Mouse (Mus musculus): Measurements from ENCODE around the gene Bub1. TPM values are rescaled to one million over a fixed set of nuclear protein-coding genes. Genes with fewer than 3 reads are reported as not detected.

The Bub1 gene
- 0.49 TPM for polyA plus RNA-seq (2014; fragmentation: Illumina TruSeq; extraction: RNeasy Lipid Tissue Mini Kit (QIAGEN cat#74804); ENCODE audit: low read depth, low replicate concordance)

DNA sequence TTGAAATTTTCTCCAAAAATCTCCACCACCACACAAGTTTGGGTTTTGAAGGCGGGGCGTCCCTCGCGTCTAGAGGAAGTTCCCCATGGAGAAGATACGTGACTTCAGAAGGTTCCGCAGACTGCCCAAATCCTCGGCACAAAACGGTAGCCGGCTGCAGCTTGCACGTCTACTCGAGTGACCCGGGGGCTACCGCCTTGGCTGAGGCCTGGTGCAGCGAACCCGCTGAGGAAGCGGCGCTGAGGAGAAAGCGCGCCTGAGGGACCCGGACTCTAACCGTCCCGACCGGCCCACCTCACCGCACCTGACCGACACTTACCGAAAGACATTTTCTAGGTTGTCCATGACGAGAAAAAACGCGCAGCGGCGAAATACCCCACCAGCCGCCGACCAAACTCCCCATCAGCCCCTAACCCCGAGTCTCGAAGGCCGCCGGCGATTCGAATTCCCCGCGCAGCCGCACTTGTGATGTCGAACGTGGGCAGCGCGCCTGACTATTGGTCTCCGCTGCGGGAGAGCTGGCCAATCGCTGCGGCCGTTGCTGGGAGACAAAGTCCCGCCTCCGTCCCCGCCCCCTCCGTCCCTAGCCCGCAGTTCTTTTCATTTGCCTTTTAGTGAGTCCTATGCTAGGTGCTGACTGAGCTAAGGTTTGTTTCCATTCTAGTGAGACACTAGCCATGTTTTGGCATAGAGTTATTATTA, at the start of gene Bub1:
Gene Bub1 (minus strand): TSS at position 465 of the 702 bp plus-strand sequence.

DNA sequence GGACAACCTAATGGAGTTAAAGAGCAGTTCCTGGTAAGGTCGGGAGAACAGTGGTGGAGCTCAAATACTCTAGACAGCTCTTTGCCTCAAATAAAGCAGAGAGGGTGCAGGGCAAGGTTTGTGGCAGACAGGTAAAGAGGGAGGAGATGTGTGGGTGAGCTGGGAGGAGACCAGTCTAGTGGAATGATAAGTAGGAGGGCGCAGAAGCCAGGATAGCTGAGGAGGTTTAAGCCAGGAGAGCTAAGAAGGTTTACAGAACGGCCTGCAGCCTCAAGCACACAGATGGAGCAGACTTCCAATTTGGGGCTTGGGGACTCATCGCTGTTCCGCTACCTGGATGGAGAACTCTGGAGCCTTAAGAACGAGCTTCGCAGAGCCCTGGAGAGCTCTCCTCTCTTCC, 6.9 kb upstream of the Bub1 start, which contains the start of gene Acoxl:
Gene Acoxl (plus strand): TSS at position 301 of the 400 bp plus-strand sequence.

DNA sequence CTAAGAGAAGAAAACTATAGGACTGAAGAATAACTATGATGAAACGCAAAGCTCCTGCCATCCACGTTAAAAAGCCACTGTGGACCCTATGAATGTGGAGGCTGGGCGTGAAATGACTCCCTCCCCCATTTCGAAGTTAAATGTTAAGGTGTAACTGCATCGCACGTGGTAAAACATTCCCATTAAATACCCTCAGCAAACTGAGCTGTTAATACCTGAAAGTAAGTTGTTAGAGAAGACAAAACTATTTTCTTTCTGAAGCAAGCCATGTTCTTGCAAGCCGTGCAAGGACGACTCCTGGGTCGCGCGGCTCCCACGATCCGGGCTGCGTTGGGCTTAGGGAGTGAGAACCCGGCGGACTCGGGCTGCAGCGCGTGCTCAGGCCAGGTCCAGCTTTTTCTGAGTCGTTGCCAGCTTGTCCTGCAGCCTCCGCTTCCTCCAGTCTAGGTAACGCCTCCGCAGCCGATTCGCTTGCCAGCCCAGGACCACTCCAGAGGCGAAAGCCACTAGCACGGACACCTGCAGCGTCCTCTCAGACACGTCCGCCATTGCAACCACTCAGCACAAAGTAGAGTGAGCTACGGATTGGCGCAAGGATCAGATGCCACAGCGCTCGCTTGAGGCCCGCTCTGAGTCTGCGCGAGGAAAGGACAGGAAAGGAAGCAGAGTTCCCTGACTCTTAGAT, 39.6 kb downstream of the Bub1 start, which contains the start of gene Mtln:
Gene Mtln (minus strand): TSS at position 570 of the 685 bp plus-strand sequence.

DNA sequence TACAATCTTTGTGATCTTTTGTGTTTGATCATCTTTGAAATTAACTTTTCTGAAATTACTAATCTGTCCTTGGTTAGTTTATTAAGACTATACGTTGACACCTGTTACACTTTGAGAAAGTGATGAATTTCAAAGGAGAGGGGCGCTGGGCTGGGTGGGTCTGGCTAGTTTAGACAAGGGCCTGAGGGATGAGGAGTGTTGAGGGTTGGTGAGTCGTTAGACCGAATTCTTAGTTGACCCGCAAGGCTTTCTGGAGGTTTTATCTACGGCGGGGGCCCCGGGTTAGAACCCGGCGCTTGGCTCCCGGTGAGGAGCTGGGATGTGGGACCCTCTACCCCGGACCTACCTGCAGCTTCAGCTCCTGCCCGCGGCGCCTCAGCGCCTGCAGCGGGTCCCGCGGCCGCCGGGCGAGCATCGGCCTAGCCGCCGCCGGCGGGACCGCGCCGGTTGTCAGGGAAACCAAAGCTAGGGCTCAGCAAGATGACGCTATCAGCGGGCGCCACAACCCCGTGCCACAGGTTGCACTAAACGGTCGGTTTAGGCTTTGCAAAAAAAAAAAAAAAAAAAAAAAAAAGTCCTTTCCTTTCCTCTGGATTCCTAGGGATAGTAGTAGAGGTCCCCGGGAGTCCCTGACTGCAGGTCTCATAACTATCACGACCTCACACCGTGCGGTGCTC, 43.1 kb downstream of the Bub1 start, which contains the start of gene Nphp1:
Gene Nphp1 (minus strand): TSS at position 458 of the 677 bp plus-strand sequence.

Other genes with a start within 250 kb of the Bub1 start
- 5.3 TPM for gene Zfp661, start 244.8 kb downstream of the Bub1 start, polyA plus RNA-seq (2014; fragmentation: Illumina TruSeq; extraction: RNeasy Lipid Tissue Mini Kit (QIAGEN cat#74804); ENCODE audit: low read depth, low replicate concordance)
- 19.1 TPM for gene Mrps5, start 244.6 kb downstream of the Bub1 start, polyA plus RNA-seq (2014; fragmentation: Illumina TruSeq; extraction: RNeasy Lipid Tissue Mini Kit (QIAGEN cat#74804); ENCODE audit: low read depth, low replicate concordance)
- 482 TPM for gene Mal, start 175.2 kb downstream of the Bub1 start, polyA plus RNA-seq (2014; fragmentation: Illumina TruSeq; extraction: RNeasy Lipid Tissue Mini Kit (QIAGEN cat#74804); ENCODE audit: low read depth, low replicate concordance)
- 0.28 TPM for gene Mall, start 101.9 kb downstream of the Bub1 start, polyA plus RNA-seq (2014; fragmentation: Illumina TruSeq; extraction: RNeasy Lipid Tissue Mini Kit (QIAGEN cat#74804); ENCODE audit: low read depth, low replicate concordance)
- gene Nphp1, start 43.0 kb downstream of the Bub1 start, polyA plus RNA-seq (2014; fragmentation: Illumina TruSeq; extraction: RNeasy Lipid Tissue Mini Kit (QIAGEN cat#74804); ENCODE audit: low read depth, low replicate concordance), result 19.4 TPM
- 57.3 TPM for gene Mtln, start 39.4 kb downstream of the Bub1 start, polyA plus RNA-seq (2014; fragmentation: Illumina TruSeq; extraction: RNeasy Lipid Tissue Mini Kit (QIAGEN cat#74804); ENCODE audit: low read depth, low replicate concordance)
- gene Acoxl, start 7.0 kb upstream of the Bub1 start, polyA plus RNA-seq (2014; fragmentation: Illumina TruSeq; extraction: RNeasy Lipid Tissue Mini Kit (QIAGEN cat#74804); ENCODE audit: low read depth, low replicate concordance), result not detected

All from kidney, adult 10 weeks (tissue).